Mouse (Mus musculus) c-Kit-positive CD71-positive TER-119-positive erythroid progenitor cells, embryonic 14.5 days (primary cell): ENCODE measurements around the gene Bmp2k.

Experiments used
- DNase-seq: peaks from one replicate; pipeline ENCODE4 v3.0.0-alpha.2; 2013; ENCODE audit warnings: low spot score

Bmp2k gene

DNA sequence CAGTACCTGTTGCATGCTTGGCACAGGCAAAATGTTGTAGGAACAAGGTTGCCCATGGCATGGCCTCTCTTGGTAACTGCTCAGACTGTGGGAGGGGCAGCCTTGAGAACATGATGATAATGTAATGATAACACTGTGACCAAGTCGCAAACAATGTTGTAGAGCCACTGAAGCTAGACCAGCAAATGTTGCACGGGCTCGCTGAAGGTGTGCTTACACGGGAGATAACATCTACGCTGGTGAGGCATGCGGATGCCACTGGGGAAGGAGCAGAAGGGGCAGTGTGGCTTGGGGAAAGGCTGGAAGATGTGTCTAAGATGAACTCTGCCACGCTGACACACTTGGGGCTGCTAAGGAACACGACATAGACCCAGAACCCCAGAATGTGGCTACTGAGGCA lies 102.5 kb downstream of the Bmp2k start:
- no peak for DNase-seq

DNA sequence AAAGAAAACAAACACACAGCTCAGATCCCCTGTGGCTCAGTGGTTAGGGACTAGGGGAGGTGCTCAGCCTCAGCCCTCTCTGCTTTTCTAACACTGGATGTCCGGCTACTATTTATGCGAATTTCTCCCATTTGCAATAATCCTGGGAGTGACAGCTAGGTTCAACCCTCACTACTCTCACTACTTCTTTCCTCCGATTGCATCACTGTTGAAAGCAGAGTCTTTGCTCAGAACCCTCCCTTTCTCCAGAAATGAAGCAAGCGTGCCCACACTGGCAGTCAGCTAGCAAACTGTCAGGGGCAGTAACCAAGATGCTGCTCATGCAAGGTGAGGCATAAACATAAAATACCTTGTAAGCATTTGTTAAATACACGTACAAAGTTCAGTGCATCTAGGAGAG lies 110.8 kb downstream of the Bmp2k start:
- no peak for DNase-seq

- no peak for DNase-seq
Measured at GRCm38 (mm10) chr5:97110133-97110532, 112.6 kb downstream of the Bmp2k start.

- DNase-seq: no peak
Measured at GRCm38 (mm10) chr5:97110697-97111096, 113.2 kb downstream of the Bmp2k start.

GRCm38 (mm10) chr5:97111207-97111910 lies 113.9 kb downstream of the Bmp2k start, which contains the start of gene Paqr3:
TSS of gene Paqr3 (minus strand) at chr5:97111596.
- DNase-seq: peak; percentile 85

GRCm38 (mm10) chr5:97124977-97125376 lies 127.5 kb downstream of the Bmp2k start:
- no peak for DNase-seq

DNA sequence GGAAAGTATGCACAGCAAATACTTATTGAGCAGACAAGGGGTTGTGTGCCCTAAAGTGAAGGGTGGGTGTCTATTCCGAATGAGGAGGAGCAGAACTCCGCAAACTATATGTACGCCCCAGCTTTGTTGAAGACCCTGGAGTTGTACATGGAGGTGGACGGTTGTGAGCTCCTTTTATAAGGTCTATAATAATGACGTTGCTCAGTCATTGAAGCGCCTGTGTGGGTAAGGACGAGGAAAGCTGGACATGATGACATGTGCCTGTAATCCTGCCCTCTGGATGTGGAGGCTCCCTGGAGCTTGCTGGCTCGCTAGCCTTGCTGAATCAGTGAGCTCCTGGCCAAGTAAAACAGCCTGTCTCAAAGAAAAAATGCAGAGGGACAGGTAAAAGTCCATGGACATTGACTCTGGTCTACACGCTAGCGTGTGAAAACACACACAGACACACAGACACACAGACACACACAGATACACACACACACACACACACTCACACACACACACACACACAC lies 128.0 kb downstream of the Bmp2k start:
- DNase-seq: no peak

- peak; percentile 17 for DNase-seq
Measured at GRCm38 (mm10) chr5:97126005-97126404, 128.5 kb downstream of the Bmp2k start.

GRCm38 (mm10) chr5:97127284-97127683 lies 129.8 kb downstream of the Bmp2k start:
- no peak for DNase-seq

DNA sequence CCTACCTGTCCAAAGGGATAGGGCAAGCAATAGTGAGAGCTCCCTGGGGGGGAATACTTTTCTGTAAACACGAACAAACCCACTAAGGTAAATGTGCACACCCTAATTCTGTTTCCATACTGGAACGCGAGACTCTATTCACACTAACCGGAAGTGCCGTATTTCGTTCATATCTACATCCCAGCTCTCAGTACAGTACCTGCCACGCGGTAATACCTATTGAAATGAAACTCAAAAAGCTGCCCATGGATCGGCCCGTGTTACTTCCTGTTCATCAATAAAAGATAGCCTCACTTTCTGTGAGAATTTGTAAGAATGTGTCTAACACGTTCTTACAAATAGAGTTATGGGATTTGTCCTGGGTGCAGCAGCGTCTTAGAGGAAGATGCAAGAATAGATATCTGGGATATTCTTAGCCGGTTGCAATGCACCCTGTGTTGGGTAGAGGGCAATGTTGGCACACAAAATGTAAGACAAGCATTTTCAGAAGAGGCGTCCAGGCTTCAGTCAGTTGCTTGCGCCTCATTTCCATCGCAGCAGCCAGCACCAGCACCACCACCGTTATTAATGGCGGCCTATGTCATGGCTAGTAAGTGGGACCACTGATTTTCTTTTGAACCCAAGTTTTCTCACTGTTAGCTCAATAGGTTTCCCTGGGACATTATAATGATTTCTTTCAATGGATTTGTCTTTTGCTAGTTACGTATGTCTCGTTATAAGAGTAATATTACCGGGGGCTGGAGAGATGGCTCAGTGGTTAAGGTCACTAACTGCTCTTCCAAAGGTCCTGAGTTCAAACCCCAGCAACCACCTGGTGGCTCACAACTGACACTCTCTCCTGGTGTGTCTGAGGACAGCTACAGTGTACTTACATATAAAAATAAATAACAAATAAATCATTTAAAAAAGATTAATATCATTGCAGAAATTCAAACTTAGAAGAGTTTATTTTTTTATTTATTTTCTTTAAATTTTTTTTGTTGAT lies 131.0 kb downstream of the Bmp2k start:
- DNase-seq: peak; percentile 25

- no peak for DNase-seq
Measured at GRCm38 (mm10) chr5:97129589-97129988, 132.1 kb downstream of the Bmp2k start.

GRCm38 (mm10) chr5:97135331-97135730 lies 137.8 kb downstream of the Bmp2k start:
- DNase-seq: no peak
